Mouse (Mus musculus): Measurements from ENCODE around the gene Mcoln1. TPM values are rescaled to one million over a fixed set of nuclear protein-coding genes. Genes with fewer than 3 reads are reported as not detected.
A peak's percentile ranks its signal among the peaks of the same experiment; 100 is the strongest.

The Mcoln1 gene
- total RNA-seq, 2 experiments from 2014 or later = 23.1 to 47.2 TPM

GRCm38 (mm10) chr8:3540076-3540475 is 39.8 kb downstream of the Mcoln1 start:
- no peak for ATAC-seq (replicated peaks; ENCODE audit: low FRiP score, low TSS enrichment, poor library complexity, severe bottlenecking)

- ATAC-seq (replicated peaks; ENCODE audit: low FRiP score, low TSS enrichment, poor library complexity, severe bottlenecking) = no peak
Measured at GRCm38 (mm10) chr8:3546511-3546910, 46.3 kb downstream of the Mcoln1 start.

- no peak for ATAC-seq (replicated peaks; ENCODE audit: low FRiP score, low TSS enrichment, poor library complexity, severe bottlenecking)
Measured at GRCm38 (mm10) chr8:3552240-3552639, 52.0 kb downstream of the Mcoln1 start.

- ATAC-seq (replicated peaks; ENCODE audit: low FRiP score, low TSS enrichment, poor library complexity, severe bottlenecking) = peak; percentile 74; the same call in 1 of the 2 replicates
Measured at GRCm38 (mm10) chr8:3556114-3556513, 55.9 kb downstream of the Mcoln1 start.

Other genes with a start within 250 kb of the Mcoln1 start
- gene Insr, start 220.8 kb upstream of the Mcoln1 start, total RNA-seq (2014; fragmentation: Nextera tagmentation) = 14.1 and 24.9 TPM in 2 replicates
- gene Insr, start 220.8 kb upstream of the Mcoln1 start, total RNA-seq (2017) = 6.1 and 11.5 TPM in 2 replicates
- 19.9 and 22.7 TPM in 2 replicates for gene A430078G23Rik, start 147.0 kb upstream of the Mcoln1 start, total RNA-seq (2014; fragmentation: Nextera tagmentation)
- gene A430078G23Rik, start 147.0 kb upstream of the Mcoln1 start, total RNA-seq (2017) = 11.6 and 12.4 TPM in 2 replicates
- gene Arhgef18, start 107.5 kb upstream of the Mcoln1 start, total RNA-seq (2014; fragmentation: Nextera tagmentation) = 17.3 and 22.9 TPM in 2 replicates
- 10.3 and 14.1 TPM in 2 replicates for gene Arhgef18, start 107.5 kb upstream of the Mcoln1 start, total RNA-seq (2017)
- 2.0 and 3.0 TPM in 2 replicates for gene Pex11g, start 32.8 kb upstream of the Mcoln1 start, total RNA-seq (2014; fragmentation: Nextera tagmentation)
- gene Pex11g, start 32.8 kb upstream of the Mcoln1 start, total RNA-seq (2017) = 1.3 and 6.2 TPM in 2 replicates
- not detected in 2 replicates for gene Tex45, start 29.6 kb upstream of the Mcoln1 start, total RNA-seq (2014; fragmentation: Nextera tagmentation)
- not detected in 2 replicates for gene Tex45, start 29.6 kb upstream of the Mcoln1 start, total RNA-seq (2017)
- gene Zfp358, start 7.3 kb upstream of the Mcoln1 start, total RNA-seq (2014; fragmentation: Nextera tagmentation) = 8.8 and 9.3 TPM in 2 replicates
- 2.7 and 5.9 TPM in 2 replicates for gene Zfp358, start 7.3 kb upstream of the Mcoln1 start, total RNA-seq (2017)
- 80.9 and 107 TPM in 2 replicates for gene Pnpla6, start 14.9 kb downstream of the Mcoln1 start, total RNA-seq (2014; fragmentation: Nextera tagmentation)
- 28.9 and 35.4 TPM in 2 replicates for gene Pnpla6, start 14.9 kb downstream of the Mcoln1 start, total RNA-seq (2017)
- gene C330021F23Rik, start 67.5 kb downstream of the Mcoln1 start, total RNA-seq (2014; fragmentation: Nextera tagmentation) = not detected in 2 replicates
- 0.61 and 1.0 TPM in 2 replicates for gene C330021F23Rik, start 67.5 kb downstream of the Mcoln1 start, total RNA-seq (2017)
- gene Camsap3, start 86.8 kb downstream of the Mcoln1 start, total RNA-seq (2014; fragmentation: Nextera tagmentation) = 1.6 and 3.8 TPM in 2 replicates
- 0.42 and 0.52 TPM in 2 replicates for gene Camsap3, start 86.8 kb downstream of the Mcoln1 start, total RNA-seq (2017)
- 45.6 and 55.5 TPM in 2 replicates for gene Xab2, start 120.9 kb downstream of the Mcoln1 start, total RNA-seq (2014; fragmentation: Nextera tagmentation)
- 44.9 and 53.9 TPM in 2 replicates for gene Xab2, start 120.9 kb downstream of the Mcoln1 start, total RNA-seq (2017)
- 59.9 and 94.7 TPM in 2 replicates for gene Pet100, start 121.1 kb downstream of the Mcoln1 start, total RNA-seq (2014; fragmentation: Nextera tagmentation)
- 152 and 217 TPM in 2 replicates for gene Pet100, start 121.1 kb downstream of the Mcoln1 start, total RNA-seq (2017)
- gene Pcp2, start 125.1 kb downstream of the Mcoln1 start, total RNA-seq (2014; fragmentation: Nextera tagmentation) = not detected in 2 replicates
- not detected in 2 replicates for gene Pcp2, start 125.1 kb downstream of the Mcoln1 start, total RNA-seq (2017)
- 141 and 196 TPM in 2 replicates for gene Stxbp2, start 130.5 kb downstream of the Mcoln1 start, total RNA-seq (2014; fragmentation: Nextera tagmentation)
- 49.2 and 49.8 TPM in 2 replicates for gene Stxbp2, start 130.5 kb downstream of the Mcoln1 start, total RNA-seq (2017)
- not detected in 2 replicates for gene Retn, start 155.3 kb downstream of the Mcoln1 start, total RNA-seq (2014; fragmentation: Nextera tagmentation)
- gene Retn, start 155.3 kb downstream of the Mcoln1 start, total RNA-seq (2017) = not detected in 2 replicates
- 2.7 TPM in 1 of 2 replicates, not detected in the other for gene Mcemp1, start 165.3 kb downstream of the Mcoln1 start, total RNA-seq (2014; fragmentation: Nextera tagmentation)
- gene Mcemp1, start 165.3 kb downstream of the Mcoln1 start, total RNA-seq (2017) = not detected in 2 replicates
- gene Fcor, start 171.9 kb downstream of the Mcoln1 start, total RNA-seq (2014; fragmentation: Nextera tagmentation) = 4.7 TPM in 1 of 2 replicates, not detected in the other
- gene Fcor, start 171.9 kb downstream of the Mcoln1 start, total RNA-seq (2017) = 19.2 TPM in 1 of 2 replicates, not detected in the other
- gene Trappc5, start 175.8 kb downstream of the Mcoln1 start, total RNA-seq (2014; fragmentation: Nextera tagmentation) = 14.3 and 16.1 TPM in 2 replicates
- 22.2 and 31.3 TPM in 2 replicates for gene Trappc5, start 175.8 kb downstream of the Mcoln1 start, total RNA-seq (2017)
- not detected in 2 replicates for gene Fcer2a, start 193.7 kb downstream of the Mcoln1 start, total RNA-seq (2014; fragmentation: Nextera tagmentation)
- 0.38 TPM in 1 of 2 replicates, not detected in the other for gene Fcer2a, start 193.7 kb downstream of the Mcoln1 start, total RNA-seq (2017)
- gene Clec4g, start 220.2 kb downstream of the Mcoln1 start, total RNA-seq (2014; fragmentation: Nextera tagmentation) = not detected in 2 replicates
- not detected in 2 replicates for gene Clec4g, start 220.2 kb downstream of the Mcoln1 start, total RNA-seq (2017)
- gene Cd209a, start 248.5 kb downstream of the Mcoln1 start, total RNA-seq (2014; fragmentation: Nextera tagmentation) = not detected in 2 replicates
- gene Cd209a, start 248.5 kb downstream of the Mcoln1 start, total RNA-seq (2017) = 0.19 TPM in 1 of 2 replicates, not detected in the other